Mouse (Mus musculus): ENCODE data around the gene Ppp1r16b. TPM values are rescaled to one million over a fixed set of nuclear protein-coding genes. Genes with fewer than 3 reads are reported as not detected.
A peak's percentile ranks its signal among the peaks of the same experiment; 100 is the strongest.

Ppp1r16b gene
- total and polyA plus RNA-seq, 3 experiments: under 0.01 to 0.67 TPM; not detected in 1

DNA sequence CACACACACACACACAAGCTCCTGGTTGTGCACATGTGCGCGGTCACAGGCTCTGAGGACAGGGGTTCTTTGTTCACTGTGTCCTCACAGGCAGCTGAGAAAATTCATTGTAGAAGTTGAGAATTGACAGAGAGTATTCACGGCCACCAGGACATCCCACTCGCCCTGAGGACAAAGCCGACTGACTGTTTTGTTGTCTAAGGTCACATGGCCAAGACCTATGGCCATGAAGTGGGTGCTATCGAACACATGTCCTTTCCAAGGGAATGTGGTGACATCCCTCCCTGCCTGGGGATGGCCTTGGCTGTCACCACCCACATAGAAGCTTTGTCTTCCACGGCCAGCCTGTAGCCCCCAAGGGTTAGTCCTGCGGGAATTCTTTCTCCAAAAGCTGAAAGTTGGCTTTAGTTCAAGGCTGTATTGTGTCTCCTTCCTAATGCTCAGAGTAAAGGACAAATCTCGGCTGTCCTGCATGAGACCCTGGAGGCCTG is 75.9 kb downstream of the Ppp1r16b start:
- DNase-seq (ENCODE audit: low read depth, low spot score): no peak
- TF ChIP-seq POLR2AphosphoS5 (IDR thresholded peaks at IDR 0.05; ENCODE audit: borderline replicate concordance, low read depth, low read length) (no peak), RAD21 (IDR thresholded peaks at IDR 0.05; ENCODE audit: low read depth, low read length) (no peak), GATA1 (IDR thresholded peaks at IDR 0.05; ENCODE audit: low read depth, low read length) (no peak), USF2 (IDR thresholded peaks at IDR 0.05; ENCODE audit: borderline replicate concordance in 1 of 2, insufficient read depth in 1 of 2, low read depth in 1 of 2, low read length in 2 of 2) (no peak), MYC (IDR thresholded peaks at IDR 0.05; ENCODE audit: low read depth, low read length) (no peak), ETS1 (IDR thresholded peaks at IDR 0.05; ENCODE audit: low read depth, low read length) (no peak), BHLHE40 (IDR thresholded peaks at IDR 0.05; ENCODE audit: borderline replicate concordance, low read depth, low read length) (no peak), USF1 (IDR thresholded peaks at IDR 0.05; ENCODE audit: low read depth, low read length) (no peak), KAT2A (conservative IDR thresholded peaks at IDR 0.05; ENCODE audit: low read depth, low read length) (no peak)
- Histone ChIP-seq H3K9ac (ENCODE audit: control insufficient read depth, low read depth, low read length, poor library complexity, severe bottlenecking) (no peak overlapping the region), H3K79me2 (ENCODE audit: control insufficient read depth, insufficient read depth, low read length, poor library complexity) (no peaks in the 10 kb centered on the region), H3K9me3 (replicated peaks; ENCODE audit: insufficient read depth, low read length) (no peaks in the 10 kb centered on the region), H3K4me1 (ENCODE audit: control insufficient read depth in 1 of 2, insufficient read depth in 2 of 2, low read length in 2 of 2) (no peaks in the 10 kb centered on the region), H3K27ac (ENCODE audit: control insufficient read depth, low read depth, low read length) (no peak overlapping the region), H3K4me3 (ENCODE audit: control insufficient read depth in 1 of 2, insufficient read depth in 1 of 2, low read depth in 2 of 2, low read length in 2 of 2) (no peak overlapping the region), H3K27me3 (ENCODE audit: control insufficient read depth in 1 of 2, insufficient read depth in 2 of 2, low read length in 2 of 2) (no peaks in the 10 kb centered on the region), H3K36me3 (ENCODE audit: control insufficient read depth in 1 of 2, insufficient read depth in 2 of 2, low read length in 2 of 2) (no peaks in the 10 kb centered on the region)

DNA sequence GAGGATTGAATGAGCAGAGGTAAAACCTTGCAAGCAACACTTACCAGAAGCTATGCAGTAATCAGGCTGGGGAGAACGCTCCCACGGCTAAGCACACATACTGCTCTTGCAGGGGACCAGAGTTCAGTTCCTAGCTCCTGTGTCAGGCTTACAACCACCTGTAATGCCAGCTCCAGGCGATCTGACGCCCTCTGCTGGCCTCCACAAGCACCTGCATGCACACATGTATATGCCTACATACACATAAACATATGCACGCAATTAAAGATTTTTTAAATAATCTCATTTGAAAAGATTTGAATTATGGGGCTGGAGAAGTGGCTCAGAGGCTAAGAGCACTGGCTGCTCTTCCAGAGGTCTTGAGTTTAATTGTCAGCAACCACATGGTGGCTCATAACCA is 77.2 kb downstream of the Ppp1r16b start:
- H3K9me3 ChIP-seq (replicated peaks; ENCODE audit: insufficient read depth, low read length): no peaks in the 10 kb centered on the region
- no peaks in the 10 kb centered on the region for H3K36me3 ChIP-seq (ENCODE audit: control insufficient read depth in 1 of 2, insufficient read depth in 2 of 2, low read length in 2 of 2)
- no peaks in the 10 kb centered on the region for H3K27me3 ChIP-seq (ENCODE audit: control insufficient read depth in 1 of 2, insufficient read depth in 2 of 2, low read length in 2 of 2)
- no peak overlapping the region for H3K9ac ChIP-seq (ENCODE audit: control insufficient read depth, low read depth, low read length, poor library complexity, severe bottlenecking)
- H3K27ac ChIP-seq (ENCODE audit: control insufficient read depth, low read depth, low read length): no peak overlapping the region
- no peak overlapping the region for H3K4me3 ChIP-seq (ENCODE audit: control insufficient read depth in 1 of 2, insufficient read depth in 1 of 2, low read depth in 2 of 2, low read length in 2 of 2)
- DNase-seq (ENCODE audit: low read depth, low spot score): no peak
- no peaks in the 10 kb centered on the region for H3K4me1 ChIP-seq (ENCODE audit: control insufficient read depth in 1 of 2, insufficient read depth in 2 of 2, low read length in 2 of 2)
- TF ChIP-seq ZNF384 (IDR thresholded peaks at IDR 0.05; ENCODE audit: low read depth, low read length): no peak
- TF ChIP-seq POLR2A (IDR thresholded peaks at IDR 0.05; ENCODE audit: control insufficient read depth in 1 of 2, insufficient read depth in 1 of 2, low read depth in 1 of 2, low read length in 2 of 2, poor library complexity in 1 of 2): no peak
- peak; percentile 14 to 34 (median 22); a peak in 4 of 6 replicates for TF ChIP-seq CTCF (IDR thresholded peaks at IDR 0.05 in 2 of 3, conservative IDR thresholded peaks at IDR 0.05 in 1 of 3; ENCODE audit: control insufficient read depth in 1 of 3, insufficient read depth in 1 of 3, low read depth in 2 of 3, low read length in 3 of 3, poor library complexity in 1 of 3, severe bottlenecking in 1 of 3)
- no peak for TF ChIP-seq POLR2AphosphoS5 (IDR thresholded peaks at IDR 0.05; ENCODE audit: borderline replicate concordance, low read depth, low read length)
- no peak for TF ChIP-seq NELFE (IDR thresholded peaks at IDR 0.05; ENCODE audit: low read depth, low read length)
- TF ChIP-seq JUND (IDR thresholded peaks at IDR 0.05; ENCODE audit: low read depth, low read length): no peak
- no peaks in the 10 kb centered on the region for H3K79me2 ChIP-seq (ENCODE audit: control insufficient read depth, insufficient read depth, low read length, poor library complexity)
